Mouse (Mus musculus): ENCODE results near the gene Tesk1. TPM values are rescaled to one million over a fixed set of nuclear protein-coding genes. Genes with fewer than 3 reads are reported as not detected.
A peak's percentile ranks its signal among the peaks of the same experiment; 100 is the strongest.

Tesk1 gene
- total RNA-seq, 1 experiment, result 12.4 TPM

- TF ChIP-seq ZC3H11A (IDR thresholded peaks at IDR 0.05; ENCODE audit: borderline replicate concordance, low read depth, low read length) (peak; percentile 85), ZNF384 (IDR thresholded peaks at IDR 0.05; ENCODE audit: low read depth, low read length) (no peak)
- no peak overlapping the region for H3K4me3 ChIP-seq (ENCODE audit: insufficient read depth in 1 of 2, low read depth in 1 of 2, low read length in 2 of 2, poor library complexity in 1 of 2, severe bottlenecking in 1 of 2)
- H3K9me3 ChIP-seq (ENCODE audit: control insufficient read depth, insufficient read depth, low read depth, low read length), result no peaks in the 10 kb centered on the region
- H3K9ac ChIP-seq (ENCODE audit: insufficient read depth, low read depth, low read length, poor library complexity, severe bottlenecking), result no peak overlapping the region
- H3K27ac ChIP-seq (ENCODE audit: insufficient read depth, low read depth, low read length, poor library complexity, severe bottlenecking), result no peak overlapping the region
- H3K36me3 ChIP-seq (ENCODE audit: control insufficient read depth, insufficient read depth, low read length, poor library complexity, severe bottlenecking), result peaks cover 17% of the 10 kb centered on the region; the same call in 1 of the 2 replicates
- H3K4me1 ChIP-seq (ENCODE audit: control insufficient read depth in 2 of 2, insufficient read depth in 2 of 2, low read length in 2 of 2, poor library complexity in 1 of 2), result peaks cover 0 to 15% of the 10 kb centered on the region in 2 experiments; a peak in 1 of 4 replicates
- in situ Hi-C loops (cut with MboI; ENCODE audit: low sequenced_read_pairs in 2 of 2, unreplicated experiment in 2 of 2), result no loop called here
- no peak for DNase-seq (ENCODE audit: low read depth, low spot score)
Measured at GRCm38 (mm10) chr4:43420305-43420704, 21.4 kb upstream of the Tesk1 start.

GRCm38 (mm10) chr4:43421632-43422240 is 20.0 kb upstream of the Tesk1 start:
- TF ChIP-seq HCFC1 (IDR thresholded peaks at IDR 0.05; ENCODE audit: borderline replicate concordance, insufficient read depth, low read length) (no peak), MAFK (IDR thresholded peaks at IDR 0.05; ENCODE audit: insufficient read depth, low read depth, low read length) (no peak), CHD2 (IDR thresholded peaks at IDR 0.05; ENCODE audit: low read depth, low read length) (no peak), ZNF384 (IDR thresholded peaks at IDR 0.05; ENCODE audit: low read depth, low read length) (no peak), ZC3H11A (IDR thresholded peaks at IDR 0.05; ENCODE audit: borderline replicate concordance, low read depth, low read length) (no peak)
- Histone ChIP-seq H3K9ac (ENCODE audit: insufficient read depth, low read depth, low read length, poor library complexity, severe bottlenecking) (no peak overlapping the region; the same call in 1 of the 2 replicates), H3K36me3 (ENCODE audit: control insufficient read depth, insufficient read depth, low read length, poor library complexity, severe bottlenecking) (peaks cover 12% of the 10 kb centered on the region; the same call in 1 of the 2 replicates), H3K4me1 (ENCODE audit: control insufficient read depth in 2 of 2, insufficient read depth in 2 of 2, low read length in 2 of 2, poor library complexity in 1 of 2) (peaks cover 0 to 16% of the 10 kb centered on the region in 2 experiments; a peak in 1 of 4 replicates), H3K27ac (ENCODE audit: insufficient read depth, low read depth, low read length, poor library complexity, severe bottlenecking) (no peak overlapping the region), H3K4me3 (ENCODE audit: insufficient read depth in 1 of 2, low read depth in 1 of 2, low read length in 2 of 2, poor library complexity in 1 of 2, severe bottlenecking in 1 of 2) (peak overlapping the region; percentile 22 to 37; a peak in 3 of 4 replicates), H3K9me3 (ENCODE audit: control insufficient read depth, insufficient read depth, low read depth, low read length) (no peaks in the 10 kb centered on the region)
- in situ Hi-C loops (cut with MboI; ENCODE audit: low sequenced_read_pairs in 2 of 2, unreplicated experiment in 2 of 2), result no loop called here
- DNase-seq (ENCODE audit: low read depth, low spot score), result no peak

- peaks cover 10% of the 10 kb centered on the region; the same call in 1 of the 2 replicates for H3K36me3 ChIP-seq (ENCODE audit: control insufficient read depth, insufficient read depth, low read length, poor library complexity, severe bottlenecking)
- in situ Hi-C loops (cut with MboI; ENCODE audit: low sequenced_read_pairs in 2 of 2, unreplicated experiment in 2 of 2), result no loop called here
- TF ChIP-seq ZNF384 (IDR thresholded peaks at IDR 0.05; ENCODE audit: low read depth, low read length), result no peak
- no peak for TF ChIP-seq ZC3H11A (IDR thresholded peaks at IDR 0.05; ENCODE audit: borderline replicate concordance, low read depth, low read length)
- TF ChIP-seq HCFC1 (IDR thresholded peaks at IDR 0.05; ENCODE audit: borderline replicate concordance, insufficient read depth, low read length), result no peak
- no peaks in the 10 kb centered on the region for H3K9me3 ChIP-seq (ENCODE audit: control insufficient read depth, insufficient read depth, low read depth, low read length)
- no peak overlapping the region for H3K9ac ChIP-seq (ENCODE audit: insufficient read depth, low read depth, low read length, poor library complexity, severe bottlenecking)
- no peak overlapping the region for H3K27ac ChIP-seq (ENCODE audit: insufficient read depth, low read depth, low read length, poor library complexity, severe bottlenecking)
- no peak overlapping the region for H3K4me3 ChIP-seq (ENCODE audit: insufficient read depth in 1 of 2, low read depth in 1 of 2, low read length in 2 of 2, poor library complexity in 1 of 2, severe bottlenecking in 1 of 2)
- H3K4me1 ChIP-seq (ENCODE audit: control insufficient read depth in 2 of 2, insufficient read depth in 2 of 2, low read length in 2 of 2, poor library complexity in 1 of 2), result peaks cover 0 to 17% of the 10 kb centered on the region in 2 experiments; a peak in 1 of 4 replicates
- DNase-seq (ENCODE audit: low read depth, low spot score), result no peak
Measured at GRCm38 (mm10) chr4:43423267-43423934, 18.3 kb upstream of the Tesk1 start.

- TF ChIP-seq HCFC1 (IDR thresholded peaks at IDR 0.05; ENCODE audit: borderline replicate concordance, insufficient read depth, low read length), result no peak
- TF ChIP-seq CHD2 (IDR thresholded peaks at IDR 0.05; ENCODE audit: low read depth, low read length), result no peak
- TF ChIP-seq ZC3H11A (IDR thresholded peaks at IDR 0.05; ENCODE audit: borderline replicate concordance, low read depth, low read length), result no peak
- no peak for TF ChIP-seq MAFK (IDR thresholded peaks at IDR 0.05; ENCODE audit: insufficient read depth, low read depth, low read length)
- no peak for TF ChIP-seq ZNF384 (IDR thresholded peaks at IDR 0.05; ENCODE audit: low read depth, low read length)
- Histone ChIP-seq H3K4me3 (ENCODE audit: insufficient read depth in 1 of 2, low read depth in 1 of 2, low read length in 2 of 2, poor library complexity in 1 of 2, severe bottlenecking in 1 of 2) (no peak overlapping the region), H3K27ac (ENCODE audit: insufficient read depth, low read depth, low read length, poor library complexity, severe bottlenecking) (no peak overlapping the region), H3K9ac (ENCODE audit: insufficient read depth, low read depth, low read length, poor library complexity, severe bottlenecking) (no peak overlapping the region), H3K9me3 (ENCODE audit: control insufficient read depth, insufficient read depth, low read depth, low read length) (no peaks in the 10 kb centered on the region), H3K4me1 (ENCODE audit: control insufficient read depth in 2 of 2, insufficient read depth in 2 of 2, low read length in 2 of 2, poor library complexity in 1 of 2) (peaks cover 0 to 21% of the 10 kb centered on the region in 2 experiments; a peak in 1 of 4 replicates), H3K36me3 (ENCODE audit: control insufficient read depth, insufficient read depth, low read length, poor library complexity, severe bottlenecking) (peaks cover 10% of the 10 kb centered on the region; the same call in 1 of the 2 replicates)
- no peak for DNase-seq (ENCODE audit: low read depth, low spot score)
- in situ Hi-C loops (cut with MboI; ENCODE audit: low sequenced_read_pairs in 2 of 2, unreplicated experiment in 2 of 2), result no loop called here
Measured at GRCm38 (mm10) chr4:43424072-43424471, 17.7 kb upstream of the Tesk1 start.

Measured in ES-E14 (cell line).